Mouse (Mus musculus) liver, adult (tissue): ENCODE measurements around the gene Pald1.

Experiments
- GATA4 ChIP-seq: IDR thresholded peaks from 2 replicates; pipeline ENCODE4 v1.6.1; 2014; ENCODE audit warnings: mild to moderate bottlenecking, low read length; ENCODE audit not compliant: insufficient replicate concordance

Gene Pald1

DNA sequence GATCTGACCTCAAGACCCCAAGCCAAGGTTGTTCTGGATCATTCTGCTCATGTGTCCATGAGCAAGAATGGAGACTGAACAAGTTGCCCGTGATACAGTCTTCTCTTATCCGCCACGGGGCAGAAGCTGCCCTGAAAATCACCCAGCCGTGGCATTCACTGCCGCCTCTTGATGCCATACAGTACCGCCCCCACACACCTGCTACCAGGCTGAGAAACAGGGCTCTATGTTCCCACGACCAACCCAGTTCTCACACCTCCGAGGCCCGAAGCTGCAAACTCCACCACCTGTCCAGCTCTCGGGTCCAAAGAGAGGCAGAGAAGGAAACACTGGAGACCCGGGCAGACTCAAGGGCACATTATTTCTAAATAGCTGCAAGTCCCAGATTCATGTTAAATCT is 45.7 kb downstream of the Pald1 start:
- TF ChIP-seq GATA4: no peak

GRCm38 (mm10) chr10:61336592-61336991 is 46.7 kb downstream of the Pald1 start:
- TF ChIP-seq GATA4: no peak

DNA sequence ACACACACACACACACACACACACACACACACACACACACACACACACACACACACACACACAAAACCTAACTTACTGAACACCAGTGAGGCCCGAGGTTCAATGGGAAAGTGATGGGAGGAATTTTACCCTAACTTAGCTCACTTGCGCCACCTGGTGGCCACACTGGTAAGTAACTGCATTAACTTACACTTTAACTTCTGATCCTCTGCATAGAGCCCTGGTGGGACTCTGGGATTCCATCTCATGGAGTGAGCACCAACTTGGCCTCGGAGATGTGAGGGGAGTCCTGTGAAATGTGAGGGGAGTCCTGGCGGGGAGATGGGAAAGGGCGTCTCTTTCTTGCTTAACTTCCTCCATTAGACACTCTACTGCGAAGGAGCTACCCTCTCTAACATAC is 47.2 kb downstream of the Pald1 start:
- no peak for TF ChIP-seq GATA4

- no peak for TF ChIP-seq GATA4
These were observed 48.8 kb downstream of the Pald1 start for GRCm38 (mm10) chr10:61334545-61334944.

DNA sequence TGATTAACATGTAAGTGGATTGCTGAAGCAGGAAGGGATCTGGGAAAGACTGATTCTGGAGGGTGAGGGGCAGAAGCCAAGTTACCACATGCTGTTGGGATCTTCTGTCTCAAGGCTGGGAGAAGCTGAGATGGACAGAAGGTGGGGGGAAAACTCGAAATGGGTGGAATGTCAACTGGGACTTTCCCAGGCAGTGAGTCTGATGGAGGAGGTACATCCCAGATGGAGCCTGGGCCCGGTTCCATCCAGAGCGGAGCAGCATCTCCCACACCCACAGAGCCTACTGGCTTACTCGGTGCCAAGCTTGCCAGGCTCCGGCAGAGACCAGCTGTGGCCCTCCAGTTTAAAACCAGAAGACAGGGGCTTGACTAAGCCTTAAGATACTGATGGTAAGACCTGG is 52.3 kb downstream of the Pald1 start:
- TF ChIP-seq GATA4: no peak

- TF ChIP-seq GATA4: no peak
These were observed 54.4 kb downstream of the Pald1 start for GRCm38 (mm10) chr10:61328927-61329326.

- TF ChIP-seq GATA4: no peak
These were observed 55.8 kb downstream of the Pald1 start for GRCm38 (mm10) chr10:61327545-61327944.

GRCm38 (mm10) chr10:61325782-61326328 is 57.5 kb downstream of the Pald1 start:
- TF ChIP-seq GATA4: no peak

- no peak for TF ChIP-seq GATA4
These were observed 58.6 kb downstream of the Pald1 start for GRCm38 (mm10) chr10:61324717-61325116.

- TF ChIP-seq GATA4: no peak
These were observed 64.8 kb downstream of the Pald1 start for GRCm38 (mm10) chr10:61318527-61318926.

GRCm38 (mm10) chr10:61315324-61315880 is 67.9 kb downstream of the Pald1 start:
- TF ChIP-seq GATA4: no peak

DNA sequence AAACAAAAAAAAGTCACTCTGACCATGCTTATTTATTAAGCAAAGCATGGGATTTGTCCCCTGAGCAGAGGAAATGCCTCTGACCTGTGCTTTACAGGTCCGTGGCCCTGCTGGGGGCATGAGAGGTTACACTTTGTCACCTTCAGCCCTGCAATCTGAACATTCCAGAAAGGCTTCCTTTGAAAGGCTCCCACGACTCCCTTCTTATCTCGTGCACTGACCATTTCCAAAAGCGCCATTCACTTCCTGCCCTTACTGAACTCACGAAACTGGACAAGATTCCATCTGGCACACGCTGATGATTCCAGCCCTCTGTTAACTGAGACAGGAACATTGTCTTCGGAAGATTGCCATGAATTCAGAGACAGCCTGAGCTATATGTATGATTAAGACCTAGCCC is 69.6 kb downstream of the Pald1 start:
- TF ChIP-seq GATA4: peak; percentile 88; the same call in 1 of the 2 replicates

DNA sequence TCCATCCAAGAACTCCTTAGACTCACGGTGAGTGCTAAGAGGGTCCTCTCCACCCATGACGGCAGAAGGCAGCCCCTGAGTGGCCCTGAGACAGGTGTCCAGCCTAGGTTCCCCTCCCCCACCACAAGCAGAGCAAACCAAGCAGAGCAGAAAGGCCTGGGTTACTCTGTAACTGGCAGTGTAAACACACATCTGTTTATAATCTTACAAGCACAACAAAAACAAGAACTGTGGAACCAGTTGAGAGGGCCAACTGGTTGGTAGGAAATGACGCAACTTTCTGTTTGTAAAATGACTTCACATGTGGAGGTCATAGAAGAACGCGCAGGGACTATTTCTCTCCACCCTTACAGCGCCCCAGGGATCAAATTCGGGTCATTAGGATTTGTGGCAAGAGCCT is 70.6 kb downstream of the Pald1 start:
- no peak for TF ChIP-seq GATA4

DNA sequence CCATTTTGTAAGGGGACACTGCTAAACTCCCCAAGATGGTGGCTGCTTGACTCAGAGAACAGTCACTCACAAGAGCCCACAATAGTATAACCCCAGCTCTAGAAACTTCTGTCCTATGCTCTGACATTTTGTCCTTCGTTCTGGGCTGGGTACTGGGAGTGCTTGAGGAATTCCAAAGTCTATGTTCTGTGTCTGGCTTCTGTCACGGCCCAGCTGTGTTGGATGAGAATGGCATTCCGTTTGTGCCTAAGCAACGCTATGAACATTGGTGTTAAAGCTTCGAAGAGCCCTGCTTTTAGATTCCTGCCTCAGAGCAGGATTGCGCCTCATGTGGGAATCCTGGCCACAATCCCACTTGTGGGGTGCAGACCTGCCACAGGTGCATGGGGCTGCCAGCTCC is 71.2 kb downstream of the Pald1 start:
- no peak for TF ChIP-seq GATA4

DNA sequence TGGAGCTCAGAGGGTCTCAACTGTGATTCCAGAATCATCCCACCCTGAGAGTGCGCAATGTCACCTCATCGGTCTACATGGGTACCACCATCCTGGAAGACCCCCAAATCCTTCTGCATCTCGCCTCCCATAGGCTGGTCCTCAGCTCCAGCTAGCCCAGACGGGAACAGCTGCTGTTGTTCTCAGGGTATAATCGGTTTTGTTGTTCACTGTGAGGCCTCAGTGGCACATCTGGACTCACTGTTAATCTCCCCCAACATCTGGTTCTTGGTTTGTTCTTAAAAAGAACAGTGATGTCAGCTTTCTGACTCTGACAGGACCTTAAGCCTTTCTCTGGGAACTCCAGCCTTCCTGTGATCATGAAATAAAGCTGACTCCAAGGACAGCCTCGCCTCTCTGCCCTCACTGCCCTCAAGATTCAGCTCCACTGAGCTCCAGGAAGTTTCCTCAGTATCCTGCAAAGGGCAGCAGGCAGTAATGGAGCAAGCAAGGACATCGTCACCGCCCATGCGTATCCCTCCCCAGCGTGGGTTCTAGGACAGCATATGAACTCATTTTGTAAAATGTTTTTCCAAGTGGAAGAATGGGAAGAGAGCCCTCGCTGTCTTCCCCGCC is 74.5 kb downstream of the Pald1 start:
- no peak for TF ChIP-seq GATA4

- no peak for TF ChIP-seq GATA4
These were observed 77.3 kb downstream of the Pald1 start for GRCm38 (mm10) chr10:61305928-61306590.

- TF ChIP-seq GATA4: no peak
These were observed 79.3 kb downstream of the Pald1 start for GRCm38 (mm10) chr10:61304046-61304445.

DNA sequence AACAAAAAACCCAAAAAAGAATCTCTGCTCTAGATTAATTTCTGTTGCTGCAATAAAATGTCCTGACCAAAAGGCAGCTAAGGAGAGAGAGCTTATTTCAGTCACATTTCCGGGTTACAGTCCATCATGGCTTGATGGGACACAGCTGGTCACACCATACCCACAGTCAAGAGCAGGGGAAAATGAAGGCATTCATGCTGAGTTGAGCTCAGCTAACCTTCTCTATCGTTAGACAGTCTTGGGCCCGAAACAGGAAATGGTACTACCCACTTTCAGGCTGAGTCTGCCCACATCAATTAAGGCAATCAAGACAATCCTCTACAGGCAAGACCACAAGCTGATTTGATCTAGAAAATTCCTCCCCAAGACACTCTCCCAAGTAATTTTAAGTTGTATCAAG is 82.3 kb downstream of the Pald1 start:
- TF ChIP-seq GATA4: no peak
